Comparison of ENCODE assay signal across 27 mouse cellular contexts in genomic region chr19:41051714-41052113, GRCm38 (mm10). TPM values are rescaled to one million over a fixed set of nuclear protein-coding genes. Genes with fewer than 3 reads are reported as not detected.
"Had no signal": no experiment of that assay in that cellular context is flagged by ENCODE, and none has a peak within 500 bp of the region (broad histone marks: within the 10 kb centered on the region; RNA-seq: fewer than 3 reads in every experiment).

No protein-coding gene starts in this region.

- H3K4me2 ChIP-seq: liver, embryonic 11.5 days; lung, embryonic 15.5 days; midbrain, embryonic 12.5 days; midbrain, embryonic 15.5 days; neural tube, embryonic 12.5 days; neural tube, embryonic 15.5 days; stomach, embryonic 15.5 days had no signal

- H3K9ac ChIP-seq: liver, embryonic 14.5 days; lung, embryonic 15.5 days; midbrain, embryonic 12.5 days; midbrain, embryonic 15.5 days; neural tube, embryonic 12.5 days; neural tube, embryonic 15.5 days; stomach, embryonic 15.5 days had no signal

- ATAC-seq: hindbrain, embryonic 16.5 days; midbrain, embryonic 15.5 days had no signal

- H3K27me3 ChIP-seq: lung, embryonic 15.5 days; midbrain, embryonic 12.5 days; midbrain, embryonic 15.5 days; neural tube, embryonic 12.5 days; neural tube, embryonic 15.5 days; stomach, embryonic 15.5 days had no signal

- H3K4me1 ChIP-seq: midbrain, embryonic 12.5 days; midbrain, embryonic 15.5 days; neural tube, embryonic 12.5 days; neural tube, embryonic 15.5 days; stomach, embryonic 15.5 days had no signal

- H3K4me3 ChIP-seq: lung, embryonic 15.5 days; midbrain, embryonic 12.5 days; midbrain, embryonic 15.5 days; neural tube, embryonic 12.5 days; neural tube, embryonic 15.5 days; stomach, embryonic 15.5 days had no signal

- H3K9me3 ChIP-seq: lung, embryonic 15.5 days; midbrain, embryonic 12.5 days; midbrain, embryonic 15.5 days; neural tube, embryonic 12.5 days; neural tube, embryonic 15.5 days; stomach, embryonic 15.5 days had no signal

- H3K36me3 ChIP-seq: lung, embryonic 15.5 days; midbrain, embryonic 12.5 days; midbrain, embryonic 15.5 days; neural tube, embryonic 12.5 days; neural tube, embryonic 15.5 days; stomach, embryonic 15.5 days had no signal

- H3K27ac ChIP-seq: liver, embryonic 14.5 days; midbrain, embryonic 12.5 days; midbrain, embryonic 15.5 days; neural tube, embryonic 12.5 days; neural tube, embryonic 15.5 days; stomach, embryonic 15.5 days had no signal

- DNase-seq: kidney, postnatal 10 days; layer of hippocampus, adult 9-11 months; lung, adult 18-20 months; lung, postnatal 10 days; lung, postnatal 36 days; right cerebral cortex, adult 18-20 months; right cerebral cortex, postnatal 14 days; right cerebral cortex, postnatal 4 days; spleen, adult 18-20 months; thymus, postnatal 14 days; thymus, postnatal 4 days had no signal

RNA-seq across cellular contexts. Expression of gene Dntt, which starts 22.6 kb away (rescaled TPM):
- total RNA-seq: layer of hippocampus, adult 18-20 months; layer of hippocampus, postnatal 25 days; left cerebral cortex, adult 18-20 months; left cerebral cortex, postnatal 36 days had no signal
- polyA plus RNA-seq: intestine, embryonic 16.5 days; limb, embryonic 11.5 days; limb, embryonic 14.5 days; liver, embryonic 11.5 days had no signal

RNA-seq across cellular contexts. Expression of gene Opalin, which starts 25.2 kb away (rescaled TPM):
- polyA plus RNA-seq: hindbrain, embryonic 16.5 days; intestine, embryonic 16.5 days; limb, embryonic 11.5 days; limb, embryonic 14.5 days; liver, embryonic 11.5 days; liver, embryonic 14.5 days; lung, embryonic 15.5 days; midbrain, embryonic 12.5 days; midbrain, embryonic 15.5 days; neural tube, embryonic 12.5 days; neural tube, embryonic 15.5 days; stomach, embryonic 15.5 days had no signal
